Mouse (Mus musculus): ENCODE results near the gene Nrxn3.

GRCm38 (mm10) chr12:89710459-89710858, 987.8 kb downstream of the Nrxn3 start:
- TF ChIP-seq CTCF (IDR thresholded peaks at IDR 0.05; ENCODE audit: low read depth, low read length) (no peak), POLR2A (IDR thresholded peaks at IDR 0.05; ENCODE audit: borderline replicate concordance, low read depth, low read length) (no peak)
